Mouse (Mus musculus) C2C12 (cell line): ENCODE data around the gene Gabpb2.

Experiments
- CEBPB ChIP-seq: IDR thresholded peaks from one replicate; pipeline ENCODE4 v1.6.1; 2011; ENCODE audit warnings: low read depth, mild to moderate bottlenecking, control low read depth, moderate library complexity
- CTCF ChIP-seq: IDR thresholded peaks from one replicate; pipeline ENCODE4 v1.5.1; 2011; ENCODE audit not compliant: control insufficient read depth, insufficient read depth, insufficient read length
- USF1 ChIP-seq: IDR thresholded peaks from one replicate; pipeline ENCODE4 v1.6.1; 2011; ENCODE audit warnings: low read depth, mild to moderate bottlenecking, control low read depth, moderate library complexity

DNA sequence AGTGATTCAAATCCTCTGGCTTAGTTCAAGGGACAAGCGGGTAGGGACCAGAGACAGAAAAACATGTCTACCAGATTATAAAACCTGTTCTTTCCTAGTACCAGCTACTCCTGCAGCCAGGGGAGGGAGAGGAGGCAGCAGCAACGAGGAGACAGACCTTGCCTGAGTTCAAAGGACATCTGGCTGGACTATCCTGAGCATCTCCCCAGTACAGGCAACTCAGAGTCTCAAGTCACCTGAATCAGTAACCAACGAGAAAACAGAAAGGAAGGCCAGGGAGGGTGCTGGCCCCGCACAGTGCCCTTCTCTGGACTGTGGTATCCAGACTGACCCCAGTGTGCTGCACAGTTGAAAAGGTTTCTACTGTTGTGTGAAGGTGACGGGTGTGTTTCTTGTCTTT is 39.2 kb upstream of the Gabpb2 start:
- TF ChIP-seq CTCF (no peak), USF1 (no peak), CEBPB (no peak)
